Mouse (Mus musculus): ENCODE data around the gene Tjp2.
"Not testable (repeated sequence)": the region's sequence is repeated elsewhere in the genome, so short reads cannot be mapped to it uniquely, and the experiment has no call there.

DNA sequence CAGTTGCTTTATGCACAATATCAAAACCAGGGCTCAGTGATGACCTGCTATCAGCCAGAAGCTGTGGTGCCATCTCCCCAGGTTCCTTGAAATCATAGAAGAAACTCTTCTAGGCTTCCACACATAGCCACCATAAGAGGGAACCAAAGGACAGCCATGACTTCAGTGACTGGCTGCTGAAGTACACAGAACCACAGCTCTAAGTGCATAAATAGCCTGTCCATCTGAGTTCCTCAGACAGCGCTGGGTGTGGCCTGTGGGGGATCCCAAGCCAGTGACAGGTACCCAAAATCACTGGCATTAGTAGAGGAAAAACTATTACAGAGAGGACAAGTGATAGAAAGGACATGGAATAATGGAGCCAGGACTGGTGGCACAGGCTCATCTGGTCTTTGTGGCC is 37.5 kb downstream of the Tjp2 start:
- not testable (repeated sequence) for TF ChIP-seq CTCF (IDR thresholded peaks at IDR 0.05; ENCODE audit: control insufficient read depth, insufficient read depth, insufficient read length); USF1 (IDR thresholded peaks at IDR 0.05; ENCODE audit: low read depth)
